Mouse (Mus musculus): ENCODE data around the gene Rrp1.

- TF ChIP-seq CTCF (IDR thresholded peaks at IDR 0.05; ENCODE audit: low read depth) = no peak
- no peak for TF ChIP-seq EP300 (IDR thresholded peaks at IDR 0.05; ENCODE audit: low read depth)
These were observed 60.8 kb downstream of the Rrp1 start, which contains the start of gene Agpat3 for GRCm38 (mm10) chr10:78351887-78352665.
